Mouse (Mus musculus) neutrophil, adult 5-6 weeks (primary cell): ENCODE measurements around the gene BC025920. TPM values are rescaled to one million over a fixed set of nuclear protein-coding genes. Genes with fewer than 3 reads are reported as not detected.

Experiments used
- ATAC-seq: fragments of 151-379, 151-347 bp; 2 replicates; pipeline ENCODE4 v1.8.0; 2017; ENCODE audit warnings: mild to moderate bottlenecking, moderate TSS enrichment; ENCODE audit not compliant: insufficient number of reproducible peaks, poor library complexity, low FRiP score, severe bottlenecking; ENCODE audit errors: extremely low read depth
- total RNA-seq: library from RNA; stranded (forward); fragments of 200-1000 nt; gene quantifications from 2 replicates; pipeline ENCODE4 v1.2.3, GENCODE M21; 2017

The BC025920 gene
- total RNA-seq = 5.0 and 5.8 TPM in 2 replicates

DNA sequence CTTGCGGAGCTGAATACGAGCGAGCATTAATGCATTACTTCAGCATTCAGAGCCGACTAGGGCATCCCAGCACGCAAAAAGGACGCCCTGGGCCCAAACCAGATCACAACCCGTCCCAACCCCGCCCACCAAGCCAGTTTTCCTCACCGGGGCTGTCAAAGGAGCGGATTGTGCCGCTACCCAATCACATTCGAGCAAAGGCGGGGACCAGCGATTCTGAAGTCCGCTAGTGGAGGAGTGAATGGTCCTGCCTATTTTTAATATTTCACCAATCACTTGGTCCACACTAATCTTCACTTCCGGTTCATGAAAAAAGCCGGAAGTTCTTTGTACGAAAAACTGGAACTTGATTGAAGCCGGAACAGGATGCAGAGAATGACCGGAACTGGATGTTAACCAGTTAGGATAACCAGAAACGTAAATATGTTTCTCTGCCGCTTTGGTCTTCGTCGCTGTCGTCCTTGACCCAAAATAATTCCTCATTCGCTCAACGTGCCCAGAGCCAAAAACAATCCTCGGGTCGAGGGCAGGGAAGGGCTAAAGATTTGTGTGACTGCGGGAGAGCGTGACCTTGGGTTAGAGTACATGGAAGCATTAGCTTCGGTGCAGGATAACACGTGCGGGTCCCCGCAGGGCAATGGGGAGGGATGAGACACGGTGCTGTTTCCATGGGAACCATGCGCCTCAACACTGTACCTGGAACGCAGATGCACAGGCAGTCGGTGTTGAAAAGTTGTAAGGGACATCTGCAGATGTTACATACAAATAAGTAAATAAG lies at the start of gene BC025920:
Gene BC025920 (plus strand): TSS at position 297 of the 778 bp plus-strand sequence.
- ATAC-seq = peak; percentile 87

DNA sequence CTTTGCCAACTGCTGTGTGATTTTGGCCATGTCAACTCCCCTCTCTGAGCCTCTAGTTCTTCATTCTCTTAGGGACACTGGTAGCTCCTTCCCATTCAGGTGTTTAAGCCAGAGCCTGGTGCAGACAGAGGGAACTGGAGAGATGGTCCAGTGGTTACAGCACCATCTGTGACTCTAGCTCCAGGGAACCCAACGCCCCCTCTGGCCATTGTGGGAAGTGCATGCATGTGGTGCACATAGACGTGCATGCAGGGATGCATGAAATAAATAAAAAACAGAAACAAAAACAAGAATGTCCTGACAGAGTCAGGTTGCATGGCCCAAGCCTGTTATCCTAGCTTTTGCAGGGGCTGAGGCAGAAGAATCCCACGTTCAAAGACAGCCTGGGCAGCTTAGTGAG lies 49.8 kb upstream of the BC025920 start:
- no peak for ATAC-seq

- no peak for ATAC-seq
Measured at GRCm38 (mm10) chr10:81557491-81557890, 48.6 kb upstream of the BC025920 start.

DNA sequence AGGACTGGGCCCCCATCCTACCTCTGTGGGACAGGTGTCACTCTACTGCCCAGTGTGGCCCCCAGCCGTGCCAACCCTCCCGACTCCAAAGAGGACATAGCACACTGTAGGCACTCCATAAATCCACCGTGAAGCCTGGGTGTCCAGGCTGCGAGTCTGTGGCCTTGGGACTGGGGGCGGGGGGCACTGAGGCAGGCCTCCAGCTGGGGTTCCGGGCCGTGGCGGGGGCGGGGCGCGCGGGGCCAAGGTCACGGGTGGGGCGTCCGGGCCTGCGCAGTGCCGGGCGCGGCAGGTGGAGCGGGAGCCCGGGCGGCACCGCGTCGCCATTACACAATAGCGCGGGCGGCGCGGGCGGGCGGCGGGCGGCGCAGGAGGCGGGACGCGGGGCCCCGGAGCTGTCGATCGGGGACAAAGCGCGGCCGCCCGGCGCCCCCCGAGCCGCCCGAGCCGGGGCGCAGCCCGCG lies 46.9 kb upstream of the BC025920 start, which contains the start of gene Aes:
Gene Aes (plus strand): TSS at position 326 of the 464 bp plus-strand sequence.
- no peak; the same call in 1 of the 2 replicates for ATAC-seq

DNA sequence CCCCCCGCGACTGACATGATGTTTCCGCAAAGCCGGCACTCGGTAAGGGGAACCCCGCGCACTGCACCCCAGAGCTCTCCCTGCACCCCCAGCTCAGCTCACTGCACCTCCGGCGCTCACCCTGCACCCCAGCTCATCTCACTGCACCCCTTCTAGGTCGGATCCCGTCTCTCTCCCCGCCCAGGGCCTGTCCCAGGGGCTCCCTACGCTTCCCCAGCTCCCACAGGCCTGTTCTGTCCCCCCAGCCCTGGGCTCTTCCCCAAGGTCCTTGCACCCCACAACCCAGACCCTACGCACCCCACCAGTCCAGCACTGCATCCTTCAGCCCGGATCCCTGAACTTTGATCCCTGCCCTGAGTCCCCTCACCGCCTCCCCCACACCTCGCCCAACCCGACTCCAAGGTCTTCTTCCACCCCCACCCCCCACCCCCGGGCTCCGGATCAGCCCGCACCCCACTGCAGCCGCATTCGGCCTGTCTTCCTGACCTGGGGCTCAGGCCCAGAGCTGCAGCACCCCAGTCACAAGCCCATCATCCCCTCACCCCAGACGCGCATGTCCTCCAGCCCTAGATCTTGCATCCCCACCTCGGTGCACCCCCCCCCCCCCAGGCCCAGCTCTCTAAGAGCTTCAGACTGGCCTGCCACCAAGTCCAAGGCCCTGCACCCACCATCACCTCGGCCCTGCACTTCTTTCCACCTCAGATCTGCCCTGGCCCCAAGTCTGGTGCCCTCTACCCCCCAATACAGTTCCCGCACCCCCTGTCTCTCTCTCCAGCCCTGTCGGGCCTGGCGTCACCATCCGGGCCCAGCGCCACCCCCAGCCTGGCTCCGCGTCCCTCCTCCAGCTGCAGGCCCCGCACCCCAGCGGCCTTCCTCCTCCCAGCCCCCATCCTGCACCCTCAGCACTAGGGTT lies 46.2 kb upstream of the BC025920 start:
- 0 out of 2 replicates have a peak, but pooled peaks have one; percentile 13 for ATAC-seq

- peak; percentile 59 for ATAC-seq
Measured at GRCm38 (mm10) chr10:81560719-81561459, 45.2 kb upstream of the BC025920 start.

DNA sequence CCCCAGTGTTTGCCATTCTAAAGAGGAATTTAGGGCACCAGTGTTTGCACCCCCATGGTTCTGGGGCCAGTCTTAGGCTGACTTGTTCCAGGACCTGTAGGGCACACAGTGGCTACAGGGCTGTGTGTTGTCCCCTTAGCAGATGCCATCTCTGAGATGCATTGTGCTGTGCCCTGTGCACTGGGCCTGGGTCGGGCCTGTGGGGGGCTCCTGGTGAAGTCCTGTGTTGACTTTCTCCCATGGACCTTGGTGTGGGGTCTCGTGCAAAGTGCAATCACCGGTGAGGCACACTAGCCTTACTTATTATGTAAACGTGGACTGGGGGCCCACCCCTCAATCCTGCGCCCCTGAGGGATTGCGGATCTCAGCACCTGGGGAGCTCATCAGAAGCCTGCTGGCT lies 43.7 kb upstream of the BC025920 start:
- ATAC-seq = no peak

- ATAC-seq = no peak
Measured at GRCm38 (mm10) chr10:81563481-81563880, 42.6 kb upstream of the BC025920 start.

- no peak for ATAC-seq
Measured at GRCm38 (mm10) chr10:81564216-81564615, 41.9 kb upstream of the BC025920 start.

- ATAC-seq = no peak
Measured at GRCm38 (mm10) chr10:81564734-81565133, 41.3 kb upstream of the BC025920 start.

DNA sequence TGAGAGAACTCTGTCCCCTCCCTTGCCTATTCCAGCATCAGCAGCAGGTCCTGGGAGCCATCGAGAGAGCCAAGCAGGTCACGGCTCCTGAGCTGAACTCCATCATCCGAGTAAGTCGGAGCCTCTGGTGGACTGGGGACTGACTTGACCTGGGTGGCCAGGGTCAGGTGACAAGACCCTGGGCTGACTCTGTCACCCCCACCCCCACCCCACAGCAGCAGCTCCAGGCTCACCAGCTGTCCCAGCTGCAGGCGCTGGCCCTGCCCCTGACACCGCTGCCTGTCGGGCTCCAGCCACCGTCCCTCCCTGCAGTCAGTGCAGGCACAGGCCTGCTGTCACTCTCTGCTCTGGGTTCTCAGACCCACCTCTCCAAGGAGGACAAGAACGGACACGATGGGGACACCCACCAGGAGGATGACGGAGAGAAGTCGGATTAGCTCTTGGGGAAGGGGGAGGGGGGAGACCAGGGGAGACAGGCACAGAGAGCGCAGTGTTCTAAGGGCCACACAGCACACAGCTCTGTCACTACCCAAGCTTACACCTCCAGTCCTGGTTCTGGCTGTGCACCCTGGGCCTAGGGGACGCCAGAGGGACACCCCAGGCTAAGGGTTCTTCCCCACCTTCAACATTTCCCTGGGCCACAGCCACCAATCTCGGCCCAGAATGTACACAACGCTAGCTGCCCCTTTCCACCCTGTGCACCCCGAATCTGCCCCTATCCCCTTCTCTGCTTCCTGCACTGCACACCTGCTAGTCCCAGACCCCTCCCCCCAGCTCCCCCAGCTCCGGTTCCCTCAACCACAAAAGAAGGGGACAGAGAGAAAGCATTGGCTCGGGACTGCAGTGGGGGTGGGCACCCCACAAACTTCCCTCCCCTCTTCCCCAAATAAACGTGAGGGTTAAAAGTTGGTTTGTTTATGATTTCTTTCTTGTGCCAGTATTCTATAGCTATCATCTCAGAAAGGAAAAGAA lies 40.5 kb upstream of the BC025920 start:
- no peak for ATAC-seq

GRCm38 (mm10) chr10:81568381-81569191 lies 37.5 kb upstream of the BC025920 start:
- no peak for ATAC-seq

DNA sequence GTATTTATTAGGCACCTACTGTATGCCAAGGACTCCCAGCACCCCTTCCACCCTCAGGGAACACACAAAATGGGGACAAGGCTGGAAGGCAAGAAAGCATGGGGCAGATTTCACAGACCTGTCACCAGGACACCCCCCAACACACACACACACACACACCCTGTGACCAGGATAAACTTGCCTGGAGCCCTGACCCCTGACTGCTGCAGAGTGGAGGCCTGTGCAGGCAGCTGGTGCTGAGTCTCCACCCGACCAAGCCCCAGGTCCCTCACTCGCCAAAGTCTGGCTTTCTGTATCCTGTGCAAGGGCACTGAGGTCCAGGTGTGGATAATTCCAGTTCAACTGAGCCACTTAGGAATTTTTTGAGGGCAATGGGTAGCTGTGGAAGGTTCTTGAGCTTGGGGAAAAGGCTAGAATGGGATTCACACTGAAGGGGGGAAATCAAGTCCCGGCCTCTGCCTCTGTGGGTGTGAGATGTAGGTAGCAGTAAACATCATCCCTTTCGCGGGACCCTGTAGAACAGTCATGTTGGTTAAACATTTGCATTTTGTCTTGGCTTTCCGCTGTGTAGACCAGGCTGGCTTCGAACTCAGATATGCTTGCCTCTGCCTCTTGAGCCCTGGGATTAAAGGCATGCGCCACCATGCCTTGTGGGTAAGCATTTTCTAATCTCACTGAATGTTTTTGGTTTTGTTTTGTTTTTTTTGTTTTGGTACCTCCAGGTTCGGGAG lies 36.4 kb upstream of the BC025920 start:
- no peak for ATAC-seq

- no peak for ATAC-seq
Measured at GRCm38 (mm10) chr10:81570238-81570800, 35.8 kb upstream of the BC025920 start.

- peak; percentile 44 for ATAC-seq
Measured at GRCm38 (mm10) chr10:81570831-81571500, 35.1 kb upstream of the BC025920 start.

GRCm38 (mm10) chr10:81571501-81571876 lies 34.6 kb upstream of the BC025920 start:
- ATAC-seq = peak; percentile 90
